Mouse (Mus musculus) spleen, postnatal 4 days (tissue): ENCODE results near the gene Glyatl3.
A peak's percentile ranks its signal among the peaks of the same experiment; 100 is the strongest.

ENCODE experiments used
- DNase-seq, 2 experiments: peaks; one replicate each; pipeline ENCODE4 v3.0.0; 2022; ENCODE audit warnings: low spot score in 2 of 2

Gene Glyatl3

DNA sequence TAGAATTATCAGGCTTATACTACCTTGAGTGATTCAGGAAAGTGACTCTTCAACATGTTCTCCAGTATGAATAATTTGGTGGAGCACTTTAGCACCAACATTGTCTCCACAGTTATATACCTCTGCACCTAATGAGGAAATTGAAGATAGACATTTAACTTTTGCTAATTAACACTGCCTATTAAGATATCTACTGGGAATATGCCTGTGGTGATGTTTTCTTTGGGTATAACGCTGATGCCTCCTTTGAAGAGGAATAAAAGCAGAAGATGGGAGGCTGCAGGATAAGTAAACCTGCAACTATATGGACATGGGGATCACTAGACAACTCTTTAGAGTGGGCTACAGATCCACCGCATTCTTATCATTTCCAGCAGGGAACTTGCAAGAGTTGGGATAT, at the start of gene Glyatl3:
Gene Glyatl3 (minus strand): TSS at position 101 of the 400 bp plus-strand sequence.
- no peak for DNase-seq

DNA sequence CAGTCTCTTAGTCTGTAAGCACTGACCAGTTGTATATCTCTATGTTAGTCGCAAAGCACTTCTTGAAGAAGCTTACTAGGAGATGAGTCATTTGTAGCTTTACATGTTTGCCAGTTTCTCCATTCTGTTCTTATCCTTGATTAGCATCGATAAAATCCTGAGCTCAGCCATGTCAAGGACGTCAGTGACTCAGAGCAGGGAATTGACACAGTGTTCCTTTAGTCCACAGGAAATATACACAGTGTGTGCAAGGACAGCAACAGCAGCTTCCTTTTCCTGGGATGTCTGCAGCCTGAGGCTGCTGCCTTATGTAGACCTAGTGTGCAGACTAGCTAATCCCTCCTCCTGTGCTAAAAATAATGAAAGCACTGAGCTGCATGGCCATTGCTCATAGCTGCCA, 34.4 kb upstream of the Glyatl3 start:
- DNase-seq = no peak

DNA sequence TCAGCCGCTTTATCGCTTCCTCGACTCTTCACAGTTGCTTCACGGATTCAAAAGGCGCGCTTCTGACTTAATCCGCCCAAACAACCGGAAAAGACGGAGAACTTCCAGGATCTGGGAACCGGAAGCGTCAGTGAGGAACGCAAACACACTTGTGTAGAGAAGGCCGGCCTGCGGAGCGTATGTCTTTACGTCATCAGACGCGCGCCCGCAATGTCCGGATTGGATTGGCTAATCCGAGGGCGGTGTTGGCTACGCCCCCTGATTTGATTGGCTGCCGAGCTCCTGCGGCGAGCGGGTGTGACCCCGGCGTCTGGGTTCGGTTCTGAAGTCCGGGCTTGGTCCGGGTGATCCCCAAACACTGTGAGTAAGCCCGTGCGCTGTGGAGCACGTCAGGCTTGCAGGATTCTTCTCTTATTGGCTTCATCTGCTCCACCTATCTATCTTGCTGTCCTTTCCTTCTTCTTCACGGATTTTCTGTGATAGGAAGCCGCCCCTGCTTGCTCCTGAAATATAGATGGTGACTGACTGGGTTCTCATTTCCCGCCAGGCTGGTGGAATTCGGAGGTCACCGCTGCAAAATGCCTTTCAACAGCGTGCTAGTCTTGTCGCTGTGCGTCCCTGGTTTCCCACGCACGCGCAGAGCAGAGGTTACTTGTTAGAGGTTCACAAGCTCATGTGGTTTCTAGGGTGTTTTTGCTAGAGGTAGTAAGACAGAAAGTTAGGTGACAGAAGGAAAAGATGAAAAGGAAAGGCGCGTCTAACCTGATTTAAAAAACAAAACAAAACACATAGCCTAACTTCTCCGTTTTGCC, 20.5 kb upstream of the Glyatl3 start, which contains the start of the genes Mut and Cenpq:
Gene Mut (plus strand): TSS at position 266 of the 812 bp plus-strand sequence.
Gene Cenpq (minus strand): TSS at position 628 of the 812 bp plus-strand sequence.
- DNase-seq = peak; percentile 95 to 97

DNA sequence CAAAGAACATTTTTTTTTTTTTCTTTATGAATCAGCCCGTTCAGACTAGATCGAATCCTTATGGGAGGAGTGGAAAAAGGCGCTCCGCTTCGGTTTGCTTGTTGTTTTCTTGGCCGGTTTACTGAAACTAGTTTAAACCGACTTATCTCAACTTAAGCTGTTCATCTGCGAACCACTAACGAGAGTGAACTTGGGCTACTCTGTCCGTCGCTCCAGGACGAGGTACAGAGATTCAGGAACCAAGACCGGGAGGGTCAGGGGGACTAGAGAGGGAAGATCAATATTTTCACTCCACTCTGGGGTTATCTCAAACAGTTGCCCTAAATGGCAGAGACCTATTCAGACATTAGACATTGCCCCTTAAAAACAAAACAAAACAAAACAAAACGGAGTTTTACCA, 19.8 kb upstream of the Glyatl3 start:
- peak in 1 of 2 experiments; percentile 63 for DNase-seq

DNA sequence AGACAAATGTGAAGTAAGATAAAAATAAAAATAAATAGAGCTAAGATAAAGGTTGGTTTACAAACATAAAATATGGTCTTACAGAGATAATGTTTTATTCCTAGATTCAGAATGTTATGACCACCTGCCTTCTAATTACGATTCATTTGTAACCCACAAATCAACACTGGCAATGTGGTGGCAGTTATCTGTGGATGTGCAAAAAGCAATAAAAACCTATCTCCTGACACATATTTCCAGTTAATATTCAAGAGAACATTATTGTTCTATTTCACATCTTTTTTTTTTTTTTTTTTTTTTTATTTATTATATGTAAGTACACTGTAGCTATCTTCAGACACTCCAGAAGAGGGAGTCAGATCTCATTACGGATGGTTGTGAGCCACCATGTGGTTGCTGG, 1.3 kb upstream of the Glyatl3 start:
- DNase-seq = no peak

DNA sequence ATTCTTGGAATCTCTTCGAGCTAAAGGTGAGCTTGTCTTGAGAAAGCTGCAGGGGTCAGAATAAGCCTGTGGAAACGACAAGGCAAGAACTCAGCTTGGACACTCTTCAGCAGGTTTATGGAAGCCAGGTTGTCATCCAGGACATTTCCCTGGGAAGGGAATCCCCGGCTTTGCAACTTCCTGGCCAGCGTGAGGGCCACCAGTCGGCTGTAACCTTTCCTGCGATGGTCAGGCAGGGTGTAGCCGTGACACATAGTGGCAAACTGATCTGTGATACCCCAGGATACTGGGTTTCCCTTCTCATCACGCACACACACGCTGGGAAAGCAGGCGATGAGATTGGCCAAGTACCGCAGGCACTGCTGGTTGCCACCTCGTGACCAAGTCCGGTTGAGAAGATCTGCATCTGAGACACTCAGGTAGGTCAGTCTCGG, 9.4 kb downstream of the Glyatl3 start:
- DNase-seq = no peak

DNA sequence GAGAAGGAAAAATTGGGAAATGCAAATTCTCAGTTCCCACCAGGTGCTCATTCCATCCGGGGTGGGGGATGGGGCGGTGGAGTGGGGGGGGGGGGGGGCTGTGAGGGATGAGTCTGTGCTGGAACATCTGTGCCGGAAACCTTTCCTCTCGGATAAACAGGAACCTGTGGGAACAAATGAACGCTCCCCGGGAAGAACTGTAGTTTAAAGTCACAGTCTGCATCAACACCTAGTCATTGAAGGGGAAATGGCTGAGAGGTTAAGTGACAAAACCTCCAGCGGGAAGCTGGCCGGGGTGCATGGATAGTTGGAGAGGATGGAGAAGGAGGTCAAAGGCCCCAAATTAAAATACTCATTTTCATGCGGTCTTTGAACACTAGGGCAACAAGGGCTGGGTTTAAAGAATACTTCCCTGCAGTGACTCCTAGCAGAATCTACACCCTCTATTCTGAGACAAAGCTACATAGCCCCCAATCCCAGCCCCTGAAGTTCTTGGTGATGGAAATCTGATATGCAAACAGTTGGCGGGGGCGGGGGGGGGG, 10.0 kb downstream of the Glyatl3 start:
- no peak for DNase-seq

DNA sequence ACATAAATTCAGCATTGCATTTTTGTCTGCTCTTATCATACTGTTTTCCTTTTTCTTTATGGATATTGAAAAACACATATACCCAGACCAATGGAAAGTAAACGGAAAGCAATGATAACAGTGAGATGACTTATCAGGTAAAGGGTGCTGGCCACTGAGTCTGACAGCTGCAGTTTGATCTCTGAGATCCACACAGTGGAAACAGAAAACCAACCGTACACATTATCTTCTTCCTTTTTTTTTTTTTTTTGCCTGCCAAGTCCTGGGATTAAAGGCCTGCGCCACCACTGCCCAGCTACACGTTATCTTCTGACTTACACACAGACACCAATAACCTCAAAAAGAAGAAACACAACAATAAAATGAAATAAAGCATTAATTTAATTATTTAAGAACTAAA, 10.8 kb downstream of the Glyatl3 start:
- no peak for DNase-seq

DNA sequence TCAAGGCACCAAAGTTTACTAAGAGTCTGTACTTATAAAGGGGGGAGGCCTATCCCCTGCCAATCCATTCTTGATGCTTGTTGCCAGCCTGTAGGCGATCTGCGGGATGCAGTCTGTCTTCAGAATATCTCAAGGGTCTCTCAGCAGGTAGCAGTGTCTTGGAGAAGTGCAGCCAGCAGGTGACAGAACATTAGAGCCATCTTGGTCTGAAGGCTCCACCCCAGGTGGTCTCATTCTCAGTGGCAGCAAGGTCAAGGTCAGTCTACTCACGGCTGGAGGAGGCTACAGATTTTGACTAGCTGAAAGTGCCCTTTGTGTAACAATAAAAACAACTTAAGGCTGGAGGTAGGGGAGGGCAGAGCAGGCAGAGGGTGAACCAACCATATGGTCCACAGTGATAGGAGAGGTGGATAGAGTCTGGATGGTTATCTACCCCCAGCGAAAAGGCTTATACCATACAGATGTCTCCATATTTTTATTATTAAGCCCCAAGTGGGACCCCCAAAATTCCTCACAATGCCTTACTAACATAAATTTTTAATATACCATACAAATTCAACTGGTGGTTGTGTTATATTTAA, 14.3 kb downstream of the Glyatl3 start:
- DNase-seq = no peak

DNA sequence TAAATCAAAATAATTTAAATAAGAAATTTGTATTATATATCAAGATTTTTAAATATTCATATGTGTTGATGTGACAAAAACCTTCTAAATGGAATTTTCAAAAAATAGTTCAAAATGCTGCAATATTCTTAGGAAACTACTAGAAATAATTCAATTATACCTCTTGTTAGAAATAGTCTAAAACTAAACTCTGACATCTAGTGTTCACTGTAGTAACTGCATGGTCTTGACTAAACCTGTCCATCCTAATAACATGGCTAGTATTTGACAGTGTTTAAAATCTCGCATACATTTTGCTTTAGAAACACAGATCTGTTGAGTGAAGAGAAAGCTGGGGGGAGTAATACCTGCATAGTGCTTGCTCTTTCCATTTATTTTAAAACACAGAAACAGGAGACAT, 17.3 kb downstream of the Glyatl3 start:
- DNase-seq = no peak

DNA sequence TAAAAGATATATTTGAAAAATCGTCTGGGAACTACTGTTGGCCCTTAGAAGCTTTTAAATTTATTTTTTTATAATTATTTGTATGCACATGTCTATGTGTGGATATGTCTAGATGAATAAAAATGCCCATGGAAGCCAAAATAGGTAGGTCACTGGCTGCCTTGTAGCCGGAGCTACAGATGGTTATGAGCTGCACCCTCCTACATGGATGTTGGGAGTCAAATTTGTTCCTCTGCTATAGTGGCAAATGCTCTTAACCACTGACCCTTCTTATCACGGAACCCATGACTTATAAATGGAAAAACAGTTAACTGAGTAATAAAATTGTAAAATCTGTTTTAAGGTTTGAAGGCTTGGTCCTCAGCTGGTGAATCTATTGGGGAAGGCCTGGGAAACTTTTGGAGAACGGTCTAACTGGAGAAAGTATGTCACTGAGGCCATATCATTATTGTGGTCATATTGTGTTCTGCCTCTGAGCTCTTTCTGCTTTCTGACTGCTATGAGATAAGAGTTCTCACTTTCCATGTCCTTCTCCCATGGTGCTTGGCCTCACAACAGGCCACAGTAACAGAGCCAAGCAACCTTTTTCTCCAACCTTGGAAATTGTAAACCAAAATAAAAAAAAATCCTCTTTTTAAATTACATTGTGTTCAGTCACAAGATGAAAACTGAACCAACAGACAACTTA, 26.2 kb downstream of the Glyatl3 start:
- DNase-seq = peak in 1 of 2 experiments; percentile 7

DNA sequence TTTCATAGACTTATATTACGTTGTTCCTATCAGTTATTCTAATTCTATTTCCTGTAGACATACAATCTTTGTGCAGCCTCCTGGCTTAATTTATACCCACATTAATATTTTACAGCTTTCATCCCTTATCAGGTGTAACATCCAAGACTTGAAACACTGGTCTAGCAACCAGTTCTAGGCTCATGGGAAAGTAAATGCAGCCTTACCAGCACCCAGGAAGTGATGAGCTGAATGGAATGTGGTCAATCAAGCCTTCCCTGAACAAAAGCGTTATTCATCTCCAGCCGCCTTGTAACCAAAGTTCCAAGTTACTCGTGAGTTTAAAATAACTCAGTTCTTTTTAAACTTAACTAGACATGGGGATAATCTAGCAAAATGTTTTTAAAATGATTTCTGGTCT, 29.0 kb downstream of the Glyatl3 start:
- peak in 1 of 2 experiments; percentile 6 for DNase-seq

DNA sequence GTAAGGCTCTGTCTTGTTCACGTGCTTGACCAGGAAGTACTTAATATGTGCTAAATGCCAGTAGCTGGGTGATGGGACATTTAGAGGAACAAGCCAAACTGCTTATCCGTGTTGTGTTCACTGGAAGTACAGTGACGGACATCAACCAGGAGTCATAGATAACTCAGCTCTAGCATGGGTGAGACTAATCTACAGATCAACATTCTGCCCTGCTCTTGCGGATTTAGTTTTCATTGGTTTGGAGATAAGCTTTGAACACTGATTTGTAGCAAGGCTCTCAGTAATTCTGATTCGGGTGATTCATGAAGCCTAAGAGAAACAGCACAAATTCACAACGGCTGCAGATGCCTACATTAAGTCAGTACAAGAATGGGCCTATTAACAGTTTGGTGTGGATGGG, 32.0 kb downstream of the Glyatl3 start:
- DNase-seq = peak in 1 of 2 experiments; percentile 35

DNA sequence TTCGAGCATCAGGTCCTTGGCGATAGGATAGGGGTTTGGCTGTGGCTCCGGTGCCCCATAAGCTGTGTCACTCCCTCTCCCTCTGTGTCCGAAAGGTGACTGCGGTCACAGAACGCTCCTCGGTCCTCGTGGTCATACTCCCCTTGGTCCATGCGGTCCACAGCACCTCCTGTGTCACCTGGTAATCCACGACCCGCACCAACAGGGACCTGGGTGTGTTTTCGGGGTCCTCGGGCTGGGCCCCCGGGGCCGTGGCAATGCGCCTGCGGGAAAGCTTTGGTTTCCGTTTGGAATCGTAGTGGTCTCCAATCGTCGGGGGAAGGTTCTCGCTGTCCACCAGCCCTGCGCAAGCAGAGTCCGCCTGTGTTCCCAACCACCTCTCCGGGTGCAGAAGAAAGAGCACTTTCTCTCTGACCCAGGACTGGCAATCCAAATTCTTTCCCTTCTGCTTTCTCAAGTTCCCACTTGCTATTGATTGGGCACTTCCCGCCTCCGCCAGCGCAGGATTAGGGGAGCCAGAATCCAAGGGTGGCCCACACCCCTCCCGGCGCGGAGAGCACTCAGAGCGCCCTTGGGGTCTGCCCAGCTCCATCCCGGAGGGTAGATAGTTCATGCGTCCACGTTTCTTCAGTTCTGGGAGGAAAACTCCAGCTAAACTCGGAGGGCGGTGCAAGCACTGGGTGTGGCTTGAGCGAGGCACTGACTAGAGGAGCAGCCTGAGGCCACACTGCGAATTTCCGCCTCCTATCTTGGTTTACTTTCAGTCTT, 34.0 kb downstream of the Glyatl3 start, which contains the start of gene 9130008F23Rik:
Gene 9130008F23Rik (minus strand): TSS at position 636 of the 768 bp plus-strand sequence.
- peak; percentile 38 to 71 for DNase-seq

DNA sequence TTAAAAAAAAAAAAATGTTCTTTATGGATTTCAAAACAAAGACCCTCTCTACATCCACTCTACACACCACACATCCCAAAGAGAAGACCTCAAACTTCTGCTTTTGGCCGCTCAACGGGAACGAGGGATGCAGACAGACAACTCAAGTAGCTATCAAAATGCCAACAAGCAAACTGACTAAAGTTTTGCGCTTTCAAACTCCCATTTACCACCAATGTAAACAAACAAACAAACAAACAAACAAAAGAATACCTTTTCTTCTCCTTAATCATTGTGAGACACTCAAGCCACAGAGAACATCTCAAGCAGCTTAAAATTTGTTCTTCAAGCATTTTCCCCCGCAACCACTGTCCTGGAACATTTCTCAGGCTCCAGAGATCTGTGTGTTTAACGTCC, 34.6 kb downstream of the Glyatl3 start:
- no peak for DNase-seq

DNA sequence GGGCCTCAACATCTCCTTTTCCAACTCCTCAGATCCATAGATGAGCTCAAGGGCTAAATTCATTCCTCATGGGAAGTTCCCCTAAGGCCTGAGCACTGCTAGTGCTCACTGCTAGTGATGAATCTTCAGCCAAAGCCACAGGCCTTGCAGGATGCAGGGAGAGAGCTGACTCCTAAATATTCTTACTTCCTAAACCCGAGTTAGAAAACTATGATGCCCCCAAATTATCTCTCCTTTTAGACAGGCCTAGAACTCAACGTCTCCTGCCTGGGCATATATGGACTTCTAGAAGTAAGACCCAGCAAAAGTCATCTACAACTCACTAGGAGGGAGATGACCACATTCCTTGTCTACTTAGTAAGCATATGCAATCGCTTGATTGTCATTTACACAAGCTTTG, 36.4 kb downstream of the Glyatl3 start:
- DNase-seq = no peak

DNA sequence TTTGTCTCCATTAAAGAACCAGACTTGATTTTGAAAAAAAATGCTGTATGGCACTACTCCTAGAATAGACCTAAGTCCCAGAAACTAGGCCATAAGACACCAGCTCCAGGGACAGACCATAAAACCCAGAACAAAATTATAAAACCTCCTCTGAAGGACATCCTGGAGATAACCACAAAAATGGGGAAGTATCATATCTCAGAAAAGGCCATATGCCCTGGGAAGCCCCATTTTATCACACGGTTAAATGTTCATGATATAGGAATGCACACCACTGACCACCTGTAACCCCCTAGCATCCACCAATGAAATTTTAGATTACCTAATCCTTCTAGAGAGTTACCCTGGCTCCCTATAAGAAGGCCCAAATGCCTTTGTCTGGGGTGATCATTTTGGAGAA, 38.6 kb downstream of the Glyatl3 start:
- no peak for DNase-seq

DNA sequence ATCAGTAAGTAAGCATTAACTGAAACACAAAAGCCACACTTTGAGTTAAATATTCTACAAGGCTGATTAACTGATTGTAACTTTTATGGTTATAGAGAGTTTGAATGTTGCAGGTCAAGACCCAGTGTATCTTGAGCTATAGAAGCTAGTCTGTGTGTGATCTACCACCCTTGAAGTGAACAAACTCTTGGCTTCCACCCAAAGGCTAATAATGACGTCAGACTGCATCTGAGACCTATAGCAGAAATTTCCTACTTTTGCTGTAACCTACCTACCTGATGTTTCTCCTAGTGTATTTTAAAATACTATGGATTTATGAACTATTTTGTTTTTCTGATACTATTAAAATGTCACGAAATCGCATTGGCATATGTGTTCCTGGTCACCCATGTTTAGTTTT, 39.4 kb downstream of the Glyatl3 start:
- DNase-seq = no peak

DNA sequence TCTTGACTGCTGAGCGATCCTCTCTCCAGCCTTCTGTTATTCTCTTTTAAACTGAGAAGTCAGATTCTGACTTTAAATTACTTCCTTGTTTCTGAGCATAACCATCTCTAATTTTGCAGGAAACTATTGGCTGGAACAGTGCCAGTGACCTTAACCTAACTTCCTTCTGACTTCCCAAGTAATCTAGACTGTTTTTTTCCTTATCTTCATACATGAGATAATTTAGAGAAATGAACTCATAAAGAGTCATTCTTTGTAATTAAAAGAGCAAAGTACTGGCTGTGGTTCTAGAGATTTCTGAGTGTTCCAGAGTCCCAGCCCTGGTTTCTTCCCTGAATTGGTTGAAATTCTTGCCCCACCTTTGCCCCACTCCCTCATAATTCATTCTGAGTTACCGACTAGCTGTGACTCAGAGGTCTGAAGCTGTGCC, 40.6 kb downstream of the Glyatl3 start:
- no peak for DNase-seq

DNA sequence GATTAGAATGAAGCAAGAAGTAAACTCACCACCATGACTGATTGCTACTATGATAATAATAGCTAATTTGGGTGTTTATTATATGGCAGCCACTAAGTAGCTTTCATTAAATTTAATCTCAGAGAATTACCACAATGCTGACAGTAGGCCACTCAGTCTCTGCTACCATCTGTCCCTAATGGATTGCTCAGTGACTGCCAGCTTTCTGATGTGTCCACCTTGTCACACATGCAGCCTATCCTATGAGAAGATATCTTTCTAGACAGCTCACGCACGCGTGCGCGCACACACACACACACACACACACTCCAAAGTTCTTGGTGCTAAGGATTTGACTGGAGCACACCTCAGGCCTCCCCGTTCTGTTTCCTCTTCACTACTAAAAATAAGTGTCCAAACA, 41.5 kb downstream of the Glyatl3 start:
- no peak for DNase-seq

DNA sequence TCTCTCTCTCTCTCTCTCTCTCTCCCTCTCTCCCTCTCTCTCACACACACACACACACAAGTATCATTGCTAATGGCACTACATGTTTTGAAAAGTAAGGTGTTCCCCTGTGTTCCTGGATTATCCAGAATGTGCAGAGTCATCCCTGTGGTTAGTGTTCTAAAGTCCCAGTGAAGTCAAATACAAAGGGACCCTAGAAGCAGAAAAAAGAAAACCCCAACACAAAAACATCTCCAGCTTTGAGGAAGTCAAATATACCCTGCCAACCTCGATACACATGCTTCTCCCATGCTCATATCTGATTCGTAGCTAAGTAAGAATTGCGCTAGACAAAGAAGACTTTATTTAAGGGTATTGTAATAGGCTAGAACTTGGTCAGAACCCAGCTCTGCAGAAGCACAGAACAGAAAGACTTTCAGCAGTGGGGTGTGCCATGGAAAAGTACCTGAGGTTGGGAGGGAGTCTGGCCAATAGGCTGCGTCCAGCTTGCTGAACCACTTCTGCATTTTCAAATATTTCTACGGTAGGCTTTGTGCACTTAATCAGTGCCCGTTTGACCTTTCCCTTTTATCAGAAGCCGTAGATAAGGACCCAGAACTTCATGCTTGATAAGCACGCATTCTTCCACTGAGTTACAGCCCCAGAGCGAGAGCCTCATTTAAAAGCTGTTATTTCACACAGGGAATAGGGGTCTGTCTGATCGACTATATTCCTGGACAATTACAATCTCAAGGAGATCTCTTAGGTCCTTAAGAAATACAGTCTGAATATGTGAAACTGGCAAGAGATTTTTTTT, 45.0 kb downstream of the Glyatl3 start:
- no peak for DNase-seq
